Mouse (Mus musculus): Measurements from ENCODE around the gene Maml2. TPM values are rescaled to one million over a fixed set of nuclear protein-coding genes. Genes with fewer than 3 reads are reported as not detected.

Maml2 gene
- total RNA-seq, 1 experiment: 1.9 TPM

GRCm38 (mm10) chr9:13645153-13645552 is 347.4 kb downstream of the Maml2 start:
- no peak for DNase-seq (ENCODE audit: low read depth, low spot score)
- Histone ChIP-seq H3K4me3 (ENCODE audit: insufficient read depth in 1 of 2, low read depth in 1 of 2, low read length in 2 of 2, poor library complexity in 1 of 2, severe bottlenecking in 1 of 2) (no peak overlapping the region), H3K9ac (ENCODE audit: insufficient read depth, low read depth, low read length, poor library complexity, severe bottlenecking) (no peak overlapping the region), H3K27ac (ENCODE audit: insufficient read depth, low read depth, low read length, poor library complexity, severe bottlenecking) (no peak overlapping the region), H3K36me3 (ENCODE audit: control insufficient read depth, insufficient read depth, low read length, poor library complexity, severe bottlenecking) (no peaks in the 10 kb centered on the region), H3K9me3 (ENCODE audit: control insufficient read depth, insufficient read depth, low read depth, low read length) (no peaks in the 10 kb centered on the region), H3K4me1 (ENCODE audit: control insufficient read depth in 2 of 2, insufficient read depth in 2 of 2, low read length in 2 of 2, poor library complexity in 1 of 2) (no peaks in the 10 kb centered on the region; a peak in 1 of 4 replicates)
- in situ Hi-C loops (cut with MboI; ENCODE audit: low sequenced_read_pairs in 2 of 2, unreplicated experiment in 2 of 2): no loop called here
- TF ChIP-seq HCFC1 (IDR thresholded peaks at IDR 0.05; ENCODE audit: borderline replicate concordance, insufficient read depth, low read length) (no peak), MAFK (IDR thresholded peaks at IDR 0.05; ENCODE audit: insufficient read depth, low read depth, low read length) (no peak), ZC3H11A (IDR thresholded peaks at IDR 0.05; ENCODE audit: borderline replicate concordance, low read depth, low read length) (no peak), CHD2 (IDR thresholded peaks at IDR 0.05; ENCODE audit: low read depth, low read length) (no peak), ZNF384 (IDR thresholded peaks at IDR 0.05; ENCODE audit: low read depth, low read length) (no peak)

DNA sequence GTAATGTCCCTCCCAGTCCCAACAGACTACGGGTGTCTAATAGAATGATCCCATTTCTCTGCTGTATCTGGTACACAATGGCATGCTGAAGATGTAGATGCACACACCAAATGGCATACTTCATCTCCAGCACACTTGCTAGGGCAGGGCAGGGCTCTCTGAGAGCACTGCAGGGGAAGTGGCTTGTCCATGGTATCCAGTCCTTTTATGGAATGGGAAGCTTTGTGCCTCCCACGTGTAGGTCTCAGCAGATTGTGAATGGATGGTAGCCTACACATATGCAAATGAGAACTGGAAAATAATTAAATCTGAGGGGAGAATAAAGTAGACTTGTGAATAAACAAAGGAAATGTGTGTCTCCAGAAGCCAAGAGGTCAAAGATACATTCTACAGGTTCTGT is 353.3 kb downstream of the Maml2 start:
- no peak for DNase-seq (ENCODE audit: low read depth, low spot score)

DNA sequence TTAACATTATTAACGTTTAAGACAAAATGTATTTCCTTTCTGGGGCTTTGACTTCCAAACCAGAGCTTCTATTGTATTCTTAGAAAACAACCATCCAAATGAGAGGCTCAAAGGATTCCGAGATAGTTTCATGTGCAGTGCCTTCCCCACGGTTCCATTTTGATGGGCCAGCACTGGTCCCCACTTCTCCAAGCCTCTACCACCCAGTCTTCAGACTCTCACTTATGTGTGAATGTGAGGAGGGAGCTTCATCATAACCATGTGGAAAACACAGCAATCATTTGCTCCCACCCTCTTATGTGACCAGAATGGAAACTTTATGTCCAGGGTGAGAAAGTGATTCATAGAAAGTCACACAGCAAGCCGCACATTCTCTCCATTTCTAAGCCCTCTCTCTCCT is 354.1 kb downstream of the Maml2 start:
- no peak overlapping the region for H3K4me3 ChIP-seq (ENCODE audit: insufficient read depth in 1 of 2, low read depth in 1 of 2, low read length in 2 of 2, poor library complexity in 1 of 2, severe bottlenecking in 1 of 2)
- TF ChIP-seq ZC3H11A (IDR thresholded peaks at IDR 0.05; ENCODE audit: borderline replicate concordance, low read depth, low read length) (no peak), CHD2 (IDR thresholded peaks at IDR 0.05; ENCODE audit: low read depth, low read length) (no peak), ZNF384 (IDR thresholded peaks at IDR 0.05; ENCODE audit: low read depth, low read length) (no peak), MAFK (IDR thresholded peaks at IDR 0.05; ENCODE audit: insufficient read depth, low read depth, low read length) (no peak), HCFC1 (IDR thresholded peaks at IDR 0.05; ENCODE audit: borderline replicate concordance, insufficient read depth, low read length) (no peak)
- no peak overlapping the region for H3K27ac ChIP-seq (ENCODE audit: insufficient read depth, low read depth, low read length, poor library complexity, severe bottlenecking)
- peaks cover 1 to 2% of the 10 kb centered on the region in 2 experiments; a peak in 1 of 4 replicates for H3K4me1 ChIP-seq (ENCODE audit: control insufficient read depth in 2 of 2, insufficient read depth in 2 of 2, low read length in 2 of 2, poor library complexity in 1 of 2)
- no peaks in the 10 kb centered on the region for H3K9me3 ChIP-seq (ENCODE audit: control insufficient read depth, insufficient read depth, low read depth, low read length)
- in situ Hi-C loops (cut with MboI; ENCODE audit: low sequenced_read_pairs in 2 of 2, unreplicated experiment in 2 of 2): no loop called here
- no peaks in the 10 kb centered on the region for H3K36me3 ChIP-seq (ENCODE audit: control insufficient read depth, insufficient read depth, low read length, poor library complexity, severe bottlenecking)
- H3K9ac ChIP-seq (ENCODE audit: insufficient read depth, low read depth, low read length, poor library complexity, severe bottlenecking): no peak overlapping the region
- no peak for DNase-seq (ENCODE audit: low read depth, low spot score)

More for the DNA sequence above, 353.3 kb downstream of the Maml2 start:
- no peaks in the 10 kb centered on the region for H3K36me3 ChIP-seq (ENCODE audit: control insufficient read depth, insufficient read depth, low read length, poor library complexity, severe bottlenecking)
- no peak overlapping the region for H3K27ac ChIP-seq (ENCODE audit: insufficient read depth, low read depth, low read length, poor library complexity, severe bottlenecking)
- peaks cover 1 to 2% of the 10 kb centered on the region in 2 experiments; a peak in 1 of 4 replicates for H3K4me1 ChIP-seq (ENCODE audit: control insufficient read depth in 2 of 2, insufficient read depth in 2 of 2, low read length in 2 of 2, poor library complexity in 1 of 2)
- no peaks in the 10 kb centered on the region for H3K9me3 ChIP-seq (ENCODE audit: control insufficient read depth, insufficient read depth, low read depth, low read length)
- no peak overlapping the region for H3K9ac ChIP-seq (ENCODE audit: insufficient read depth, low read depth, low read length, poor library complexity, severe bottlenecking)
- in situ Hi-C loops (cut with MboI; ENCODE audit: low sequenced_read_pairs in 2 of 2, unreplicated experiment in 2 of 2): no loop called here
- no peak for TF ChIP-seq MAFK (IDR thresholded peaks at IDR 0.05; ENCODE audit: insufficient read depth, low read depth, low read length)
- TF ChIP-seq HCFC1 (IDR thresholded peaks at IDR 0.05; ENCODE audit: borderline replicate concordance, insufficient read depth, low read length): no peak
- no peak for TF ChIP-seq ZNF384 (IDR thresholded peaks at IDR 0.05; ENCODE audit: low read depth, low read length)
- TF ChIP-seq ZC3H11A (IDR thresholded peaks at IDR 0.05; ENCODE audit: borderline replicate concordance, low read depth, low read length): no peak
- TF ChIP-seq CHD2 (IDR thresholded peaks at IDR 0.05; ENCODE audit: low read depth, low read length): no peak
- no peak overlapping the region for H3K4me3 ChIP-seq (ENCODE audit: insufficient read depth in 1 of 2, low read depth in 1 of 2, low read length in 2 of 2, poor library complexity in 1 of 2, severe bottlenecking in 1 of 2)

GRCm38 (mm10) chr9:13652389-13652877 is 354.7 kb downstream of the Maml2 start:
- Histone ChIP-seq H3K36me3 (ENCODE audit: control insufficient read depth, insufficient read depth, low read length, poor library complexity, severe bottlenecking) (no peaks in the 10 kb centered on the region), H3K9me3 (ENCODE audit: control insufficient read depth, insufficient read depth, low read depth, low read length) (no peaks in the 10 kb centered on the region), H3K4me1 (ENCODE audit: control insufficient read depth in 2 of 2, insufficient read depth in 2 of 2, low read length in 2 of 2, poor library complexity in 1 of 2) (peaks cover 1 to 2% of the 10 kb centered on the region in 2 experiments; a peak in 1 of 4 replicates), H3K9ac (ENCODE audit: insufficient read depth, low read depth, low read length, poor library complexity, severe bottlenecking) (no peak overlapping the region), H3K4me3 (ENCODE audit: insufficient read depth in 1 of 2, low read depth in 1 of 2, low read length in 2 of 2, poor library complexity in 1 of 2, severe bottlenecking in 1 of 2) (no peak overlapping the region), H3K27ac (ENCODE audit: insufficient read depth, low read depth, low read length, poor library complexity, severe bottlenecking) (no peak overlapping the region)
- TF ChIP-seq HCFC1 (IDR thresholded peaks at IDR 0.05; ENCODE audit: borderline replicate concordance, insufficient read depth, low read length) (no peak), ZC3H11A (IDR thresholded peaks at IDR 0.05; ENCODE audit: borderline replicate concordance, low read depth, low read length) (no peak), CHD2 (IDR thresholded peaks at IDR 0.05; ENCODE audit: low read depth, low read length) (no peak), MAFK (IDR thresholded peaks at IDR 0.05; ENCODE audit: insufficient read depth, low read depth, low read length) (no peak), ZNF384 (IDR thresholded peaks at IDR 0.05; ENCODE audit: low read depth, low read length) (no peak)
- in situ Hi-C loops (cut with MboI; ENCODE audit: low sequenced_read_pairs in 2 of 2, unreplicated experiment in 2 of 2): no loop called here
- DNase-seq (ENCODE audit: low read depth, low spot score): no peak
